Mouse (Mus musculus) intestine, embryonic 14.5 days (tissue): ENCODE measurements around the gene Agpat1. TPM values are rescaled to one million over a fixed set of nuclear protein-coding genes. Genes with fewer than 3 reads are reported as not detected.

ENCODE experiments used
- ATAC-seq: fragments of 200-750 bp; cut with Nextera tagmentation; replicated peaks from 2 replicates; pipeline ENCODE4 v1.8.0; 2017; ENCODE audit warnings: low read depth, moderate number of reproducible peaks, moderate TSS enrichment, moderate library complexity; ENCODE audit not compliant: low FRiP score, low TSS enrichment
- DNase-seq: peaks from one replicate; pipeline ENCODE4 v3.0.0-alpha.2; 2018; ENCODE audit warnings: low spot score
- H3K27ac ChIP-seq: fragments of 300-500 bp; sonication (generic); 2 replicates; pipeline ENCODE4 v1.5.1; 2014; ENCODE audit warnings: low read depth, mild to moderate bottlenecking, control low read depth
- H3K27me3 ChIP-seq: fragments of 300-500 bp; sonication (generic); replicated peaks from 2 replicates; pipeline ENCODE4 v1.6.1; 2014; ENCODE audit warnings: low read length, control low read depth; ENCODE audit not compliant: control insufficient read depth, insufficient read depth
- H3K36me3 ChIP-seq: fragments of 300-500 bp; sonication (generic); 2 replicates; pipeline ENCODE4 v1.6.1; 2014; ENCODE audit warnings: low read length, control low read depth; ENCODE audit not compliant: control insufficient read depth, insufficient read depth
- H3K4me1 ChIP-seq: fragments of 300-500 bp; sonication (generic); replicated peaks from 2 replicates; pipeline ENCODE4 v1.6.1; 2014; ENCODE audit warnings: low read length, control low read depth, mixed read lengths; ENCODE audit not compliant: control insufficient read depth, insufficient read depth
- H3K4me2 ChIP-seq: fragments of 300-500 bp; sonication (generic); 2 replicates; pipeline ENCODE4 v1.6.1; 2014; ENCODE audit warnings: low read length
- H3K4me3 ChIP-seq: fragments of 300-500 bp; sonication (generic); 2 replicates; pipeline ENCODE4 v1.5.1; 2014; ENCODE audit warnings: low read depth, low read length, control low read depth, mixed read lengths
- H3K9ac ChIP-seq: fragments of 300-500 bp; sonication (generic); 2 replicates; pipeline ENCODE4 v1.6.1; 2014; ENCODE audit warnings: mild to moderate bottlenecking, low read length
- H3K9me3 ChIP-seq: fragments of 300-500 bp; sonication (generic); 2 replicates; pipeline ENCODE4 v1.6.1; 2016; ENCODE audit warnings: low read length, control low read depth; ENCODE audit not compliant: control insufficient read depth
- WGBS: fragments of 180-500 bp; shearing (Covaris S2); extraction: QIAGEN DNeasy Blood & Tissue Kit; methylation state at CpG from one replicate; pipeline ENCODE4 v1.1.7; 2014; 5-methylcytosine and 5-hydroxymethylcytosine counted together
- polyA plus RNA-seq: library from polyadenylated mRNA; unstranded; fragments of >200 nt; fragmentation: Nextera tagmentation; extraction: Ambion mirVana; gene quantifications from 2 replicates; pipeline ENCODE4 v1.2.1, GENCODE M21; 2014

The Agpat1 gene
- polyA plus RNA-seq, 1 experiment from 2014 or later = 62.3 TPM

GRCm38 (mm10) chr17:34618999-34619398, 14.9 kb downstream of the Agpat1 start:
- no peaks in the 10 kb centered on the region for H3K9me3 ChIP-seq
- peaks cover 67% of the 10 kb centered on the region for H3K36me3 ChIP-seq
- WGBS = 22% methylated on average over 6 of the region's 6 CpGs
- ATAC-seq (no peak), DNase-seq (peak; percentile 79)
- no peaks in the 10 kb centered on the region for H3K27me3 ChIP-seq
- no peak overlapping the region for H3K27ac ChIP-seq
- H3K9ac ChIP-seq = no peak overlapping the region
- no peak overlapping the region for H3K4me3 ChIP-seq
- H3K4me1 ChIP-seq = no peaks in the 10 kb centered on the region
- H3K4me2 ChIP-seq = no peak overlapping the region

- 80% methylated on average over 8 of the region's 8 CpGs for WGBS
- peaks cover 55% of the 10 kb centered on the region for H3K36me3 ChIP-seq
- no peak for ATAC-seq
- no peak overlapping the region for H3K4me2 ChIP-seq
- H3K4me1 ChIP-seq = peaks cover under 1% of the 10 kb centered on the region; the same call in 1 of the 2 replicates
- H3K9me3 ChIP-seq = no peaks in the 10 kb centered on the region
- no peak overlapping the region for H3K27ac ChIP-seq
- H3K4me3 ChIP-seq = no peak overlapping the region
- H3K9ac ChIP-seq = no peak overlapping the region
- DNase-seq = no peak
- H3K27me3 ChIP-seq = no peaks in the 10 kb centered on the region
Observed at GRCm38 (mm10) chr17:34621006-34621405, 16.9 kb downstream of the Agpat1 start.

- DNase-seq = no peak
- no peaks in the 10 kb centered on the region for H3K27me3 ChIP-seq
- ATAC-seq = no peak
- WGBS = 81% methylated on average over 9 of the region's 9 CpGs
- H3K4me3 ChIP-seq = no peak overlapping the region
- peaks cover 8% of the 10 kb centered on the region for H3K4me1 ChIP-seq
- no peaks in the 10 kb centered on the region for H3K9me3 ChIP-seq
- H3K27ac ChIP-seq = no peak overlapping the region
- no peak overlapping the region for H3K9ac ChIP-seq
- no peak overlapping the region for H3K4me2 ChIP-seq
- H3K36me3 ChIP-seq = peaks cover 43% of the 10 kb centered on the region
Observed at GRCm38 (mm10) chr17:34623161-34623560, 19.1 kb downstream of the Agpat1 start.

- H3K4me2 ChIP-seq = no peak overlapping the region
- no peak overlapping the region for H3K9ac ChIP-seq
- H3K4me1 ChIP-seq = peaks cover 25% of the 10 kb centered on the region
- 87% methylated on average over 3 of the region's 3 CpGs for WGBS
- H3K27ac ChIP-seq = no peak overlapping the region
- no peak for DNase-seq
- H3K36me3 ChIP-seq = peaks cover 35% of the 10 kb centered on the region
- no peak overlapping the region for H3K4me3 ChIP-seq
- H3K27me3 ChIP-seq = peaks cover 7% of the 10 kb centered on the region
- no peaks in the 10 kb centered on the region for H3K9me3 ChIP-seq
- ATAC-seq = no peak
Observed at GRCm38 (mm10) chr17:34624981-34625380, 20.9 kb downstream of the Agpat1 start.

DNA sequence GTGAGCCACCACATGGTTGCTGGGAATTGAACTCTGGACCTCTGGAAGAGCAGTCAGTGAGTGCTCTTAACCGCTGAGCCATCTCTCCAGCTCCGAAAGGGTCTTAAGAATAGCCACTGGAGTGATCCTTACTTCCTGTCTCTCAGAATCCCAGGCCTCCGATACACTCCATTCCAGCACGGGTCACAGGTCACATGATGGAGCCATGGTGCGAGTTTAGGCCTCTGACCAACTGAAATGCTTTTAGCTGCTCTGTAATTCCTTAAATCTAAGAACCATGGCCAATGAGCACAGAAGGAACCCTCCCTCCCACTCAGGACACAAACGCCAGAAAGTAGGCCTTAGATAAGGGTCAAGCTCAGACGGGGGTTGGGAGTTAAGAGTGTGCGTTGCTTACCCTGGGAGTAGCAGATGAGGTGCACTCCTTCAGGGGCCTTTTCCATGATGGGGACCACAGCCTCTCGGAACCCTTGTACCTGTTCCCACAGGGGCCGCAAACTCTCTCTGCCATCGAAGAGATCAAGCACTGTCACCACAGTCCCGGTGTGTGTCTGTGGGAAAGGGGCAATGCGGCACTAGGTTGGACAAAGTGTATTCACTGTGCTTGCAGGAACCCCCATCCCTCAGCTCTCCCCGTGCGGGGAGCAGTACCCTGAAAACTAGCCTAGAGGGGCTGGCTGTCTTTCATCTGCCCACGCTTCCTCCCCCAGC, 22.2 kb downstream of the Agpat1 start:
- DNase-seq (no peak), ATAC-seq (no peak)
- peaks cover 34% of the 10 kb centered on the region for H3K4me1 ChIP-seq

DNA sequence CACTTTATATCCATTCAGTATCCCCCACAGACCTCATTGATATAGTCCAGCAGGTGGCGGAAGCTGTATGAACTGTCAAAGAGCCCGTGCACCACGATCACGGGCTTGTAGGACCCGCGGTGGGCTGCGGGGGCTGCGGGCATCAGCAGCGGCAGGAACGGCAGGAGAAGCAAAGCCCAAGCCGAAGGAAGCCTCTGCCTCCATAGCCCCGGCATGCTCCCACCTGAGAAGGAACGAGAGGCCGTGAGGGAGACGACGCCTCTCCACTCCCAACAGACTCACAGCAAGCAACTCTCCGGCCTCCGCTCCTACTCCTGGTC, 22.7 kb downstream of the Agpat1 start:
- ATAC-seq = peak; percentile 43; the same call in 1 of the 2 replicates
- under 1% methylated on average over 18 of the region's 18 CpGs for WGBS

More for the DNA sequence above, 22.2 kb downstream of the Agpat1 start:
- H3K36me3 ChIP-seq = peaks cover 27% of the 10 kb centered on the region
- H3K9me3 ChIP-seq = no peaks in the 10 kb centered on the region
- H3K9ac ChIP-seq = peak overlapping the region; percentile 51
- WGBS = 51% methylated on average over 16 of the region's 16 CpGs
- peak overlapping the region; percentile 95 for H3K27ac ChIP-seq
- peak overlapping the region; percentile 71 for H3K4me3 ChIP-seq
- H3K27me3 ChIP-seq = peaks cover 20% of the 10 kb centered on the region
- H3K4me2 ChIP-seq = peak overlapping the region; percentile 76

DNA sequence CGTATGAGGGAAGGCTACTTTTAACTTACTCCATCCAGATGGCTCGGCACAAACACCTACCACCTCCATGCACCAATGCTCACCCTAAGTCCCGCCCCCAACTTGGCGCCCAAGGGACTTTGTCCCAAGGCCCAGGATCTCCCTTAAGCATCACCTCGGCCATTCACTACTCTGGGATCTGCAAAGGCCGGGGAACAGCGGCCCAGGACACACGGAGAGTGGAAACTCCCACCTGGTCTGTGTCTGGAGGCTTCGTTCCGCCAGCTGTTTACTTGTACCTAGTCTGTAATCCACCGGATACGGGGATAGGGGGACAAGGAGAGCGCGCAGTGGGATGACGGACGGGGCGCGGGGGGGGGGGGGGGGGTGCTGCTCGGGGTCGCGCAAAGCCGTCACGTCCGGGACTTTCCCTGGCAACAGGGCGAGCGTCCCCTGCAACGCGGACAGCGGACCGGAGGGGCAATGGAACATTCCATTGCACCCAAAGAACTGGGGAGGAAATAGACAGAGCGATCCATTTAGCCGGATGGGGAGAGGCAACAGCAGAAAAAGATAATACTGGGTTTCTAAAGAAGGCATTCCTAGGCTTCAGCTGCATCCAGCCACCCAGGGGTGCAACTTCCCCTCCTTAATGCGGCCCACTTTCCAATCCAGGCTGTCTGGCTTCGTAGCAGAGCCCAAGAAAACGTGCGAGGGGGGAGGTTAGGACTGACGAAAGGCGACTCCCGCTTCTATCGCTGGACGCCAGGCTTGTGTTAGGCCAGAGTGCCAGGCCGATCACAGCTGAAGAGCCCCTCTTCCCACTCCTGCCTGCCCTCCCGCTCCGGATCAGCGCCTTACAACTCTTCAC, 23.3 kb downstream of the Agpat1 start:
- peak overlapping the region; percentile 76 for H3K4me2 ChIP-seq

More for the DNA sequence above, 22.7 kb downstream of the Agpat1 start:
- Histone ChIP-seq H3K9me3 (no peaks in the 10 kb centered on the region), H3K9ac (peak overlapping the region; percentile 51), H3K27me3 (peaks cover 25% of the 10 kb centered on the region), H3K36me3 (peaks cover 25% of the 10 kb centered on the region), H3K4me3 (peak overlapping the region; percentile 71), H3K4me2 (peak overlapping the region; percentile 76), H3K4me1 (peaks cover 39% of the 10 kb centered on the region), H3K27ac (peak overlapping the region; percentile 95)
- DNase-seq = no peak

GRCm38 (mm10) chr17:34627943-34628643, 24.0 kb downstream of the Agpat1 start, which contains the start of gene Ppt2:
Gene Ppt2, minus strand, starts transcription at chr17:34628510.
- DNase-seq (peak; percentile 85), ATAC-seq (0 out of 2 replicates have a peak, but pooled peaks have one; percentile 12)
- peaks cover 11% of the 10 kb centered on the region for H3K36me3 ChIP-seq
- H3K4me1 ChIP-seq = peaks cover 45% of the 10 kb centered on the region
- WGBS = 2% methylated on average over 29 of the region's 29 CpGs
- peak within 1 kb of the TSS; percentile 76 for H3K4me2 ChIP-seq
- peak within 1 kb of the TSS; percentile 71 for H3K4me3 ChIP-seq
- peak within 1 kb of the TSS; percentile 70 for H3K9ac ChIP-seq
- H3K9me3 ChIP-seq = no peaks in the 10 kb centered on the region
- peaks cover 36% of the 10 kb centered on the region for H3K27me3 ChIP-seq
- H3K27ac ChIP-seq = peak within 1 kb of the TSS; percentile 95

More for the DNA sequence above, 23.3 kb downstream of the Agpat1 start:
- peak; percentile 93 for DNase-seq
- peak overlapping the region; percentile 70 for H3K9ac ChIP-seq
- peak overlapping the region; percentile 95 for H3K27ac ChIP-seq
- peaks cover 31% of the 10 kb centered on the region for H3K27me3 ChIP-seq
- no peaks in the 10 kb centered on the region for H3K9me3 ChIP-seq
- peak; percentile 73 for ATAC-seq
- peaks cover 19% of the 10 kb centered on the region for H3K36me3 ChIP-seq
- peak overlapping the region; percentile 71 for H3K4me3 ChIP-seq
- WGBS = under 1% methylated on average over 41 of the region's 45 CpGs
- H3K4me1 ChIP-seq = peaks cover 45% of the 10 kb centered on the region
